Mouse (Mus musculus): ENCODE measurements around the gene Prdm16.

DNA sequence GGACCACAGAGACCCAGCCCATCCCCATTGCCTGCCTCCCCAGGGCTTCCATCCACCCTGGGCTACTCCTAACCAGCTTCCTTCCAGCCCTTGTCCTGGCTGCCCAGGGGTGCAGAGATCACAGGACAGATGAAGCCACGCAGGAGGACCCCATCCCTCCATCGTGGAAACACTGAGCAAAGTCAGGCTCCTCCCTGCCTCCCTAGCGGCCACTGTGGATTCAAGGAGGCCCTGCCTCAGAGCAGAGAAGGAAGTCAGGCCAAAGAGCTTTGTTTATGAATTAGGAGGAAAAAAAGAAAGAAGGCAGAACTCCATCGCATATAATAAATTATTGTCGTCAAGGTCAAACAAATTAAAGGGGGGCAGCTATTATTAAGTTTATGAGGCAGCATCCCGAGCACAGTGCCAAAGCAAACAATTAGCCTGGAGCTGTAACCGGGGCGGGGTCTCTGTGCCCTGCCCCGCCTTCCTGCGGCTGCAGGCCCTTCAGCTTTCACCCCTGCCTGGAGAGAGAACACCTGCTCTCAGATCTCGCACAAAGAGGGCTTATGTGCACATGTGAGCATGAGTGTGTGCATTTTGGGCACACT is 288.4 kb downstream of the Prdm16 start:
- TF ChIP-seq POLR2A (IDR thresholded peaks at IDR 0.05; ENCODE audit: low read depth, low read length): no peak
- TF ChIP-seq CTCF (IDR thresholded peaks at IDR 0.05; ENCODE audit: extremely low read depth, insufficient read depth, insufficient read length, insufficient replicate concordance): no peak
